Mouse (Mus musculus) neural tube, embryonic 11.5 days (tissue): ENCODE measurements around the gene Rem1. TPM values are rescaled to one million over a fixed set of nuclear protein-coding genes. Genes with fewer than 3 reads are reported as not detected.
A peak's percentile ranks its signal among the peaks of the same experiment; 100 is the strongest.

Experiments
- ATAC-seq: fragments of 200-750 bp; cut with Nextera tagmentation; 2 replicates; pipeline ENCODE4 v1.8.0; 2017; ENCODE audit warnings: moderate number of reproducible peaks, mild to moderate bottlenecking, moderate TSS enrichment, moderate library complexity; ENCODE audit not compliant: insufficient read depth, low FRiP score, low TSS enrichment
- DNase-seq: peaks from one replicate; pipeline ENCODE4 v3.0.0-alpha.2; 2015; ENCODE audit warnings: low spot score
- H3K27ac ChIP-seq: fragments of 300-500 bp; sonication (generic); 2 replicates; pipeline ENCODE4 v1.5.1; 2014; ENCODE audit warnings: low read depth, mild to moderate bottlenecking, low read length
- H3K27me3 ChIP-seq: fragments of 300-500 bp; sonication (generic); 2 replicates; pipeline ENCODE4 v1.6.1; 2014; ENCODE audit warnings: mild to moderate bottlenecking, low read length, mixed read lengths; ENCODE audit not compliant: control insufficient read depth, insufficient read depth
- H3K36me3 ChIP-seq: fragments of 300-500 bp; sonication (generic); 2 replicates; pipeline ENCODE4 v1.6.1; 2014; ENCODE audit warnings: mild to moderate bottlenecking, low read length, moderate library complexity, mixed read lengths; ENCODE audit not compliant: control insufficient read depth, insufficient read depth
- H3K4me1 ChIP-seq: fragments of 300-500 bp; sonication (generic); 2 replicates; pipeline ENCODE4 v1.6.1; 2014; ENCODE audit warnings: low read length, mixed read lengths; ENCODE audit not compliant: control insufficient read depth, insufficient read depth
- H3K4me2 ChIP-seq: fragments of 300-500 bp; sonication (generic); 2 replicates; pipeline ENCODE4 v1.6.1; 2014; ENCODE audit warnings: low read depth, mild to moderate bottlenecking, moderate library complexity
- H3K4me3 ChIP-seq: fragments of 300-500 bp; sonication (generic); 2 replicates; pipeline ENCODE4 v1.5.1; 2014; ENCODE audit warnings: low read depth, low read length
- H3K9ac ChIP-seq: fragments of 300-500 bp; sonication (generic); 2 replicates; pipeline ENCODE4 v1.6.1; 2014; ENCODE audit warnings: mild to moderate bottlenecking, low read length
- H3K9me3 ChIP-seq: fragments of 300-500 bp; sonication (generic); 2 replicates; pipeline ENCODE4 v1.6.1; 2016; ENCODE audit warnings: low read length; ENCODE audit not compliant: control insufficient read depth
- WGBS: fragments of 180-500 bp; shearing (Covaris S2); extraction: QIAGEN DNeasy Blood & Tissue Kit; methylation state at CpG from one replicate; pipeline ENCODE4 v1.1.7; 2014; 5-methylcytosine and 5-hydroxymethylcytosine counted together
- polyA plus RNA-seq: library from polyadenylated mRNA; unstranded; fragments of >200 nt; fragmentation: Nextera tagmentation; extraction: Ambion mirVana; gene quantifications from 2 replicates; pipeline ENCODE4 v1.2.1, GENCODE M21; 2014

The Rem1 gene
- polyA plus RNA-seq = 0.58 TPM in 2 replicates

- Histone ChIP-seq H3K4me1 (peaks cover 5% of the 10 kb centered on the region; the same call in 1 of the 2 replicates), H3K27me3 (peaks cover 33% of the 10 kb centered on the region), H3K9ac (no peak within 1 kb of the TSS; the same call in 1 of the 2 replicates), H3K4me3 (peak within 1 kb of the TSS; percentile 32), H3K27ac (no peak within 1 kb of the TSS), H3K9me3 (no peaks in the 10 kb centered on the region), H3K4me2 (peak within 1 kb of the TSS; percentile 49), H3K36me3 (no peaks in the 10 kb centered on the region)
- ATAC-seq = no peak
- 1% methylated on average over 59 of the region's 59 CpGs for WGBS
- no peak for DNase-seq
Observed at GRCm38 (mm10) chr2:152626774-152627591, at the start of gene Rem1. Rem1 (plus strand) TSS chr2:152626951.

DNA sequence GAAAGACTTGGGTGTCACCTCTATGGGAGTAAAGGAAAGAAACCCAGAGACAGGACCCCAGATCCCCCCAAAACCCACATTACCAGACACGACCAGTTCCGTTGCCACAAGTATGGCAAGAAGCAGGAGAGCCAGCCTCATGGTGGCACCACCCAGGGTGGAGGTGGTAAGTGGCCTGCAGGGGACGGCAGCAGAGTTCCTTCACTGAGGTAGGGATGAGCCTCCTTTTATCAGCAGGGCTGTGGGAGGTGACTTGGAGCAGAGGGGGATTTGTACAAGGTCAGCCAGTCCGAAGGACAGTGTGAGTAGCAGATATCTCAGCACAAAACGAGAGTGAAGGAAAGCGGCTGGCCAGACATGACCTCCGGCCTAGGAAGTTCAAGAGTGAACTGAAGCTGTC lies 46.6 kb upstream of the Rem1 start, which contains the start of gene Defb19:
TSS of gene Defb19 (minus strand) at position 206 of the 400 bp plus-strand sequence.
- Histone ChIP-seq H3K4me2 (no peak within 1 kb of the TSS), H3K9ac (no peak within 1 kb of the TSS), H3K27ac (no peak within 1 kb of the TSS), H3K9me3 (no peaks in the 10 kb centered on the region), H3K27me3 (no peaks in the 10 kb centered on the region), H3K4me1 (no peaks in the 10 kb centered on the region), H3K4me3 (no peak within 1 kb of the TSS), H3K36me3 (no peaks in the 10 kb centered on the region)
- DNase-seq (no peak), ATAC-seq (no peak)
- 78% methylated on average over 7 of the region's 7 CpGs for WGBS

- no peak overlapping the region for H3K9ac ChIP-seq
- no peaks in the 10 kb centered on the region for H3K9me3 ChIP-seq
- H3K4me2 ChIP-seq = no peak overlapping the region
- H3K27me3 ChIP-seq = no peaks in the 10 kb centered on the region
- H3K36me3 ChIP-seq = no peaks in the 10 kb centered on the region
- 92% methylated on average over 11 of the region's 11 CpGs for WGBS
- H3K27ac ChIP-seq = no peak overlapping the region
- no peaks in the 10 kb centered on the region for H3K4me1 ChIP-seq
- DNase-seq (no peak), ATAC-seq (no peak)
- H3K4me3 ChIP-seq = no peak overlapping the region
Observed at GRCm38 (mm10) chr2:152580612-152581011, 46.1 kb upstream of the Rem1 start.

DNA sequence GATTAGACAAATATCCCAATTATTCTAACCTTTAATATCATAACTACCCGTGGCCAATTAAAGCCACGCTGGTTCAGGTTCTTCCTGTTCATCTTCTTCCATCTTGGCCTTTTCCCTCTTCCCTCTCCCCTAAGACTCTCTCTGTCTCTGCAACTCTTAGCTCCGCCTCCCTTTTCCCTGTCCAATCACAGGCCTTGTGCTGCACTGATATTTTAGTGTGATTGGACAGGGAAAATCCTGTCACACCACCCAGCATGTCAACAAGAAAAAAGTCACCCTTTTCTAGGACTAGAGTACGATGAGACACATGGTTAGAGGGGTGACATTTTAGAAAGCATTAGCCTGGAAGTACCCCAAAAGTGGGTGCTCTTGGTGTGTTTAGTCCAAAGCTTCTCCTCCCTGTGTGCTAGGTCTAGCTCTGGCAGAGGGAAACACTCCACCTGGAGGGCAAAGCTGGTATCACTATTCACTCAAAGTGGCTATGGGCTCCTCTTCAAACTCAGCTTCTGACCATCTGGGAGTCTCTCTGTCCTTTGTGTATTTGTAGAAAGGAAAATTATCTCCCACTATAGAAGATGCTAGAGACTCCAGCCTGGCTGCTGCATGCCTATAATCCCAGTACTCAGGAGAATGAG lies 39.7 kb upstream of the Rem1 start:
- Histone ChIP-seq H3K9me3 (no peaks in the 10 kb centered on the region), H3K4me3 (no peak overlapping the region), H3K27ac (no peak overlapping the region), H3K4me2 (no peak overlapping the region), H3K9ac (no peak overlapping the region), H3K4me1 (no peaks in the 10 kb centered on the region), H3K27me3 (no peaks in the 10 kb centered on the region), H3K36me3 (no peaks in the 10 kb centered on the region)
- 72% methylated on average over 4 of the region's 4 CpGs for WGBS
- no peak for DNase-seq
- ATAC-seq = no peak

DNA sequence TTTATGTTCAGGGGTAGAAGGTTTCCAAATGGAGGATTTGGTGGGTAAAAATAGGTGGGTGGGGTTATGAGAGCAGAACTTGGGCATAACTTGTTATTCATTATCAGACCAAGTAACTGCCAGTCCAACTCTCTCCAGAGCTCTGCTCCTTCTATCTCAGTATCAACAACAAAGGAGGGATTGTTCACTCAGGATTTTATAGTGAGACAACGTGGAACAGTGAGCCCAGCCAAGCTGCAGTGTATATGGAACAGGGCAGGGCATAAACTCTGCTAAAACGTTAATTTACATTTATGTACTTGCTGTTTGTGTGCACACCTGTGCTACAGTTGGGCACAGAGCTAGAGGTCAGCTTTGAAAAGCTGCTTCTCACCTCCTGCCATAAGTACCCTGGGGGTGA lies 38.3 kb upstream of the Rem1 start:
- WGBS = 62% methylated on average over 2 of the region's 2 CpGs
- Histone ChIP-seq H3K9ac (no peak overlapping the region), H3K4me1 (no peaks in the 10 kb centered on the region), H3K9me3 (no peaks in the 10 kb centered on the region), H3K4me2 (no peak overlapping the region), H3K27me3 (no peaks in the 10 kb centered on the region), H3K27ac (no peak overlapping the region), H3K4me3 (no peak overlapping the region), H3K36me3 (no peaks in the 10 kb centered on the region)
- no peak for DNase-seq
- ATAC-seq = no peak

- no peak overlapping the region for H3K4me2 ChIP-seq
- DNase-seq (no peak), ATAC-seq (no peak)
- no peak overlapping the region for H3K4me3 ChIP-seq
- no peaks in the 10 kb centered on the region for H3K4me1 ChIP-seq
- 50% methylated on average over 6 of the region's 6 CpGs for WGBS
- no peaks in the 10 kb centered on the region for H3K27me3 ChIP-seq
- no peak overlapping the region for H3K9ac ChIP-seq
- no peaks in the 10 kb centered on the region for H3K9me3 ChIP-seq
- H3K27ac ChIP-seq = no peak overlapping the region
- H3K36me3 ChIP-seq = no peaks in the 10 kb centered on the region
Observed at GRCm38 (mm10) chr2:152589021-152589420, 37.7 kb upstream of the Rem1 start.

- Histone ChIP-seq H3K27ac (no peak within 1 kb of the TSS), H3K36me3 (no peaks in the 10 kb centered on the region), H3K4me2 (no peak within 1 kb of the TSS), H3K4me1 (no peaks in the 10 kb centered on the region), H3K9me3 (no peaks in the 10 kb centered on the region), H3K4me3 (no peak within 1 kb of the TSS), H3K27me3 (no peaks in the 10 kb centered on the region), H3K9ac (no peak within 1 kb of the TSS)
- ATAC-seq = no peak
- 77% methylated on average over 7 of the region's 7 CpGs for WGBS
- no peak for DNase-seq
Observed at GRCm38 (mm10) chr2:152599299-152599698, 27.5 kb upstream of the Rem1 start, which contains the start of gene Defb45. Defb45 (minus strand) TSS chr2:152599399.

GRCm38 (mm10) chr2:152600076-152600475 lies 26.7 kb upstream of the Rem1 start:
- H3K9me3 ChIP-seq = no peaks in the 10 kb centered on the region
- DNase-seq (no peak), ATAC-seq (no peak)
- no peaks in the 10 kb centered on the region for H3K4me1 ChIP-seq
- H3K27me3 ChIP-seq = no peaks in the 10 kb centered on the region
- H3K4me3 ChIP-seq = no peak overlapping the region
- no peak overlapping the region for H3K4me2 ChIP-seq
- no peaks in the 10 kb centered on the region for H3K36me3 ChIP-seq
- no peak overlapping the region for H3K27ac ChIP-seq
- 77% methylated on average over 6 of the region's 6 CpGs for WGBS
- no peak overlapping the region for H3K9ac ChIP-seq
